ENCODE assay signal across 49 mouse cellular contexts in the genomic region with DNA sequence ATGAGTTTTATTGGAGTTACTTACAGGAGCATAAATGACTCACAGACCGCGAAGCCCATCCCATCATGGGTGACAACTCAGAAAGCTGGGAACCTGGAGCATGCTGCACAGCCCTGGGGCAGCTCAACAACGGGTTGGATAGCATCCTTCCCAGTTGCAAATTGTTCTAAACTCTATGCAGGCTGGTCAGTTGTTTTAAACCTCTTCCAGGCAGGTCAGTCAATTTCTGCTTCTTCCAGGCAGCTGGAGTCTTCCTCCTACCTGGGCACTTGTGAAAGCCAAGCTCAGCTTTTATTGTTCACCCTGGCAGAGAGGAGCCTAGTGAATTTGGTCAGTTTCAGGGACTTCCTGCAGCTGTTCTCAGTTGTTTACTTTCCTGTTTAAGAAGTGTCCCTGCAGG. TPM values are rescaled to one million over a fixed set of nuclear protein-coding genes. Genes with fewer than 3 reads are reported as not detected.
"Had no signal": no experiment of that assay in that cellular context is flagged by ENCODE, and none has a peak within 500 bp of the region (broad histone marks: within the 10 kb centered on the region; RNA-seq: fewer than 3 reads in every experiment).

No protein-coding gene starts in this region.

- H3K4me1 ChIP-seq: heart, embryonic 10.5 days; heart, embryonic 12.5 days; heart, embryonic 13.5 days; heart, embryonic 15.5 days; hindbrain, embryonic 10.5 days; hindbrain, embryonic 12.5 days; hindbrain, embryonic 13.5 days; hindbrain, embryonic 15.5 days; intestine, embryonic 15.5 days; kidney, embryonic 15.5 days had no signal

- H3K9ac ChIP-seq: heart, embryonic 12.5 days; heart, embryonic 13.5 days; heart, embryonic 15.5 days; hindbrain, embryonic 12.5 days; hindbrain, embryonic 13.5 days; hindbrain, embryonic 14.5 days; hindbrain, embryonic 15.5 days; intestine, embryonic 15.5 days; kidney, embryonic 15.5 days had no signal

- H3K9me3 ChIP-seq: heart, embryonic 10.5 days; heart, embryonic 12.5 days; heart, embryonic 13.5 days; heart, embryonic 15.5 days; hindbrain, embryonic 12.5 days; hindbrain, embryonic 15.5 days; intestine, embryonic 15.5 days; kidney, embryonic 15.5 days had no signal

- H3K36me3 ChIP-seq: heart, embryonic 10.5 days; heart, embryonic 12.5 days; heart, embryonic 13.5 days; heart, embryonic 15.5 days; hindbrain, embryonic 10.5 days; hindbrain, embryonic 12.5 days; hindbrain, embryonic 13.5 days; hindbrain, embryonic 15.5 days; intestine, embryonic 15.5 days; kidney, embryonic 15.5 days had no signal

- H3K4me2 ChIP-seq: heart, embryonic 11.5 days; heart, embryonic 12.5 days; heart, embryonic 13.5 days; heart, embryonic 15.5 days; hindbrain, embryonic 12.5 days; hindbrain, embryonic 13.5 days; hindbrain, embryonic 14.5 days; hindbrain, embryonic 15.5 days; intestine, embryonic 15.5 days; kidney, embryonic 15.5 days had no signal

- H3K27ac ChIP-seq: heart, embryonic 10.5 days; heart, embryonic 13.5 days; heart, embryonic 15.5 days; hindbrain, embryonic 10.5 days; hindbrain, embryonic 12.5 days; hindbrain, embryonic 13.5 days; hindbrain, embryonic 14.5 days; hindbrain, embryonic 15.5 days; hindbrain, postnatal 0 days; intestine, embryonic 15.5 days; kidney, embryonic 15.5 days; kidney, postnatal 0 days; layer of hippocampus, adult 2 months had no signal

- DNase-seq: heart, postnatal 10 days; heart, postnatal 14 days; heart, postnatal 36 days; heart, postnatal 4 days; kidney, adult 11 months; kidney, adult 18-20 months; kidney, adult 2 months; kidney, adult 8-10 months; kidney, adult 9 months; kidney, postnatal 10 days; kidney, postnatal 14 days; kidney, postnatal 25 days; kidney, postnatal 36 days; kidney, postnatal 4 days; layer of hippocampus, adult 9-11 months; layer of hippocampus, postnatal 36 days had no signal

- ATAC-seq: hindbrain, embryonic 16.5 days; hindbrain, postnatal 0 days; inflammation-experienced regulatory T-cells, adult 6 months; intestine, embryonic 15.5 days; intestine, embryonic 16.5 days; intestine, postnatal 0 days had no signal

- H3K4me3 ChIP-seq: heart, embryonic 10.5 days; heart, embryonic 12.5 days; heart, embryonic 13.5 days; heart, embryonic 15.5 days; hindbrain, embryonic 10.5 days; hindbrain, embryonic 12.5 days; hindbrain, embryonic 13.5 days; hindbrain, embryonic 15.5 days; intestine, embryonic 15.5 days; kidney, embryonic 15.5 days; layer of hippocampus, adult 2 months had no signal

- H3K27me3 ChIP-seq: hindbrain, embryonic 12.5 days; hindbrain, embryonic 13.5 days; hindbrain, embryonic 15.5 days; intestine, embryonic 15.5 days; kidney, embryonic 15.5 days had no signal

RNA-seq across cellular contexts. Expression of a gene that starts 37.5 kb away (rescaled TPM):
- total RNA-seq: heart, postnatal 10 days; heart, postnatal 14 days; heart, postnatal 36 days; heart, postnatal 4 days; hematopoietic stem cell, adult 5-6 weeks; hindbrain, postnatal 0 days; layer of hippocampus, adult 18-20 months; layer of hippocampus, adult 2 months; layer of hippocampus, adult 8-10 months; layer of hippocampus, postnatal 10 days; layer of hippocampus, postnatal 14 days; layer of hippocampus, postnatal 36 days; left cerebral cortex, adult 18-20 months had no signal
- polyA plus RNA-seq: heart, embryonic 10.5 days; heart, embryonic 11.5 days; heart, embryonic 12.5 days; heart, embryonic 13.5 days; heart, embryonic 14.5 days; heart, embryonic 15.5 days; heart, embryonic 16.5 days; heart, postnatal 0 days; hindbrain, embryonic 10.5 days; hindbrain, embryonic 11.5 days; hindbrain, embryonic 12.5 days; hindbrain, embryonic 13.5 days; hindbrain, embryonic 14.5 days; hindbrain, embryonic 15.5 days; hindbrain, postnatal 0 days; inflammation-experienced regulatory T-cells, adult 6 months; intestine, embryonic 14.5 days; intestine, embryonic 15.5 days; intestine, embryonic 16.5 days; intestine, postnatal 0 days; kidney, adult 2 months; kidney, embryonic 14.5 days; kidney, embryonic 15.5 days; kidney, embryonic 16.5 days; kidney, postnatal 0 days; large intestine, adult 2 months had no signal
